Mouse (Mus musculus) layer of hippocampus, adult 9-10 months (tissue): ENCODE data around the gene Casc1.
A peak's percentile ranks its signal among the peaks of the same experiment; 100 is the strongest.

ENCODE experiments used
- DNase-seq: peaks from one replicate; pipeline ENCODE4 v3.0.0; 2022; ENCODE audit warnings: low spot score

Gene Casc1

DNA sequence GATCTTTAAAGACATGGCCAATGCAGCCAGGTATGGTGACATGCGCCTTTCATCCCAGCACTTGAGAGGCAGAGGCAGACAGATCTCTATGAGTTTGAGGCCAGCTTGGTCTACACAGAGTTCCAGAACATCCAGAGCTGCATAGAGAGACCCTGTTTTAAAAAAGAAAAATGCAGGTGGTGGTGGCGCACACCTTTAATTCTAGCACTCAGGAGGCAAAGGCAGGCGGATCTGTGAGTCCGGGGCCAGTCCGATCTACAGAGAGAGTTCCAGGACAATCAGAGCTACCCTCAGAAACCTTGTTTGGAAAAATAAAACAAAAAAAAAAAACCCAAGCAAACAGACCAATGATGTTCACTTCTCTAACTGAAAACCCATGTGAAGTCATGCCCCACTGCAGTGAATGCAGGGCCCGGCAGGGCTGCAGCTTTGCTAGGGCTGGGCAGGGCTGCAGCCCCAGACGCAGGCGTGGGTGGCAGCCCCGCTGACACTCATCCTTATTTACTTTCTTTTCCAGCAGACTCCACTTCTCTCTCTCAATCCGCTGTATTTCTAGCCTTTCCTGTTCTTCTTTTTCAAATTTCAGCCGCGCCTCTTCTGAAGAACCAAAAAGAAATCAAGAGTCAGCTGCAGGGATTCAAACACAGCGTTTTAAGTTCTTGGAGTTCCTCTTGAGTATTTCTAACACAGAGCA, 8.2 kb downstream of the Casc1 start:
- DNase-seq = no peak

DNA sequence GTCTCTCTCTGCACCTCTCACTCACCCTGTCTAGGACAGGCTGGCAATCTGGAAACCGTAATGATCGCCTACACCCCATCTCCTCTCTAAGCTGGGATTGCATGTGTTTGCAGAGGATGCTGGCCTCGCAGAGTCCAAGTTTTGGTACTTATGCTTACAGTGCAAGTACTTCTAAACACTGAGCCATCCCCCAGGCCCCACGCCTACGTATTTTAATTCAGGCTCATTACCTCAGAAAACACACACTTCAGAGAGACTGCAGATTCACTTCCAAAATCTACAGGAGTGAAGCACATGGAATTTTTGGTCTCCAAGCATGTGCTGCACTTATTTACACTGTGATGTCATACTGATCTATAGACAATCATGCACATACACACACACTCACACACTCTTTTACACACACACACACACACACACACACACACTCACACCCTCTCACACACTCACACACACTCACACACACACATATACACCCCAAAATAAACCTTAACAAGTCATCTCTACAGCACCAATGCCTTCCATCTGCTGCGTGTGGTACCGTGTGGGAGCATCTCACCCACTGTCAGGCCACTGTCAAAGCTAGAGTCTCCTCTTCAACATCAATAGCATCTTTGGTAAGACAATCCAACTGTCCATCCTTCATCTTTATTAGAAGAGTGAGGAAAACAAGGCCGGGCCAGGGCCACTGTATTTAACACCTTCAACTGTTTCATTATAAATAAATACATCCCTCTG, 12.7 kb downstream of the Casc1 start:
- no peak for DNase-seq

DNA sequence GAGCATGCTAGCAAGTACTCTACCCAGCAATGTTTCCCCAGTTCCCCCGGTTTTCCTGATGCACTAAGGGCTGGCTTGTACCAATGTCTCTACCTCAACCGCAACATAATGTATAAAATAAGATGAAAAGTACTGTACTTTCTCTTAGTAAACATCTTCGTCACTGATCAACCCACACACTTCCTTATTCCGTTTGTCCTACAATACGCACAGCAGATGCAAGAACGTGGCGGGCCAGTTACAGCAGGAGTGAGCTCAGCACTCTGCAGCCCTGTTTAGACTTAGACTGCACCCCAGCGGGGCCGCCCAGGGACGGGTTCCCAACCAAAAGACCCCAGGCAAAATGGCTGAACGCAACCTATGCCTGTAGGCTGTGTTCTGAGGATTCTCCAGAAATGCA, 17.4 kb downstream of the Casc1 start:
- DNase-seq = no peak

DNA sequence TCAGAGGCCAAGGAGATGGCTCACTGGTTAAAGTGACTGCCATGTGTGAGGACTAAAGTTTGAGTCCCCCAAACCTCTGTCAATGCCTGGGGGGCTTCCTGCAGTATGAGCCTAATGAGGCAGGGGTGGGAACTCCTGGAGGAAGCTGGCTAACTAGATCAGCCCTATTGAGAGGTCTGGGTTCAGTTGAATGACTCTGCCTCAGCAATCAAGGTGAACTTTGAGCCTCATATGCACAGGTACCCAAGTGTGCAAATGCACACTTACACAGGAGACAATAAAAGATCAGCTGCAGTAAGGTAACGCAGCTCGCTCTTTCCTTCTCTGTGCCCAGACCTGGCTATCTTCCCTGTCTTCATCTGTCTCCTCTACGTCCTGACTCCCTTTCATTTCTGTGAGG, 17.8 kb downstream of the Casc1 start:
- no peak for DNase-seq

DNA sequence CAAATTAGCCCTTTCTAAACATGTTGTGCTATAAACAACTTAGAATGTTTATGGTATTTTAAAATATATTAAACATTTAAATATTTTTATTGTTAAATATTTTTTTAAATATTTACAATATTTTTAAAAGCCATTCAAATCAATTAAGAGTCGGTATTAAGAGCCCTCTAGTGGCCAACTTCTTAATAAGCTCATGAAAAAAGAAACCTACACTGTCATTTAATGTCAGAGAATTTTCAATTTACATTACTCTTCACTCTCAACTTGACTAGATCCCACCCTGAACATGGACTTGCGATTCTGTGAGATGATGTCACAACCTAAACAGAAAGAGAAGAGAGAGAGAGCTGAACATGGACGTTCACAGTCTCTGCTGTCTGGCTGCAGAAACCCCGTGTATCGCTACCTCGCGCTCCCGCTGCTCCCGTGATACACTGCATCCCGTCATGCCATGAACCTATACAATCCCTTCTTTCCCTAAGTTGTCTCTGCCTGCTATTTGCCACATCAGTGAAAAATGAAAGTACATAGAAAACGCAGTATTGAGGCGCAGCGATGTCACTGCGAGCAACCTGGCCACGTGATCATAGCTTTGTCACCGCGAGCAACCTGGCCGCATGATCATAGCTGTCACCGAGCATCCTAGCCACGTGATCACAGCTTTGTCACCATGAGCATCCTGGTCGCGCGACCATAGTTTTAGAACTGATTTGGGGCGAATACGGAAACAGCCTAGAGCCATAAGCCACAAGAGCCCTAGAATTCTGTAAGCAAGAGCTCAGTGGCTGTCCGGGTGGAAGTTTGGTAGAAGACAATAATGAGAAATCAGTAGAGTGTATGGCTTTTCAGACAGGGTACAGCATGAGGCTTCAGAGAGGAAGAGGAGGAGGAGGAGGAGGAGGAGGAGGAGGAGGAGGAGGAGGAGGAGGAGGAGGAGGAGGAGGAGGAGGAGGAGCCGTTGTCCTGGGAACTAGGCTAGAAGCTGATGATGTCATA, 23.4 kb downstream of the Casc1 start:
- peak; percentile 52 for DNase-seq

DNA sequence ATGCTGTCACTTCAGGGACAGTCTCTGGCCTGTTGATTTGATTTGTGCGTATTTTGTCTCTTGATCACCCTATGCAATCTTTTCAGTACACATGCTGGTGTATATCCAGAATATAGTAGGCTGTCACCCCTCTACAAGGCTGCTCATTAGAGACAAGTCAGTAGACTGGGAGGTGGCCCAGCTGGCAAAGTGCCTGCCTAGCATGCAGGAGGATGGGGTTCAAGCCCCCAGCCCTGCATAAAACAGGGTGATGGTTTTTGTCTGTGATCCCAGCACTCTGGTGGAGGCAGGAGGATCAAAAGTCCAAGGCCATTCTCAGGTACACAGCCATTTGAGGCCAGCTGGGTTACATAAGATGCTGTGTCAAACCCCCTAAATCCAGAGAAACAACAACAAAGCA, 24.7 kb downstream of the Casc1 start:
- DNase-seq = no peak

DNA sequence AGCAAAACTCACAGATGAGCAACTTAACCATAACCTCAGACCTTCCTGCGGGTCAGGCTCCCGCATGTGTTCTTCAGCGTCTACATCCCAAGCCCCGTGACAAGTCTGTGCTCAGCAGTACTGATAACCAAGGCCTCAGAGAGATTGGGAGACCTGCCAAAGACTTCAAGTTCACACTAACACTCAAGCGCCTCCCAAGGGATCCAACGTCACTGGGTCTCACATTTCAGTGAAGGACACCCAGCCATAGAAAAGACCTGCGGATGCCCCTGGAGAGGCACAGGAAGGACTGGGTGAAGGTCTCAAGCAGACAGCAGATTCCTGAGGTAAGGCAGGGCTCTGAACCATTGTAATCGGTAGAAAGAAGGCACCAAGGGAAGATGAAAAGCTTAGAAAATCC, 28.8 kb downstream of the Casc1 start:
- DNase-seq = no peak

DNA sequence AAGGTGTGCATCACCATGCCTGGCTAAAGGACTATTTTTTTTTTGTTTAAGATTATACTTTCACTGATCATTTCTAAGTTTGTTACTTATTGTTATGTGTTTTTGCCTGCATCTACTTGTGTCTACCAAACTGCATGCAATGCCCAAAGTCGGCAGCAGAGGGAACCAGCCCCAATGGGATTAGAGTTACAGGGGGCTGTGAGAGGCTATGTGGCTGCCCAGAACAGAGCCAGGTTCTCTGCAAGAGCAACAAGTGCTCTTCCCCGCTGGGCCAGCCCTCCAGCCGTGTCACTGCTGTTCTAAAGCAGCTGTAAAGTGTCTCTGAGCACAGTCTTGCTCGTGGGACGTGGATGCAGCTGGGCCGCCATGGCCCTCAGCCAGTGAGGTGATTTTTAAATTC, 31.1 kb downstream of the Casc1 start:
- DNase-seq = peak; percentile 30

DNA sequence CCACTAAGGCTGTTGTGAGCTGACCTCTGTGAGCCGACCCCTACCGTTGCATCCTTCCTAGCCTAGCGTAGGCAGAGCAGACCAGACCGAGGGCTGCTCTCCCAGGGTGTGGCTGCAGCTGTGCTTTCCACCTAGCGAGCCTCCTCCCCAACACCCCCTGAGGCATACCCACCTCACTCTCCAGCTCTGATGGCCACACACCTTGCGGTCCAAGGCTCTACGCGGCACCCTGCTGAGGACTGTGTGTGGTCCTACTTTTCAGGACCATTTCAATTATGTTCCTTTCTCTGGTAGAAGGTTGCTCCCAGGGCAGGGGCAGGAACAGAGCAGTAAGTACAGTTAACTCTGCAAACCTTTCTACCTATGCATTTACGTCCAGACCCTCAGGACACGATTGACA, 34.3 kb downstream of the Casc1 start:
- no peak for DNase-seq

DNA sequence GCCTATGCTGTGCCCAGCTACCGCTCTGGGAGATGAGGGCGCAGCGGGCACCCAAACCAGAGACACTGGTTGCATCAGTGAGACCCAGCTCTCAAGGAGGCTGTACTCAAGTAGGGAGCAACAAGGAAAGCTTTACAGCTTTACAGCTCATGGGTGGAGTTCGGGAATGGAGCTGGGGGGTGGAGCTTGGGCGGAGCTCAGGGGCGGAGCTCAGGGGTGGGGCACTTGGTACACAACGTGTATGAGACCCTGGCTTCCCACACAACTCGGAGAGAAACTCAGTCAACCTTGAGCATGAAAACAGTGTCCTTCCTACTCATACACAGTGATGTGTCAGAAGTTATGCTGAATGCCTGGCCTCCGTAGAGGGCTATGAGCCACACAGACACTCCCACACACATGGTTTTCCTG, 35.2 kb downstream of the Casc1 start:
- DNase-seq = no peak

DNA sequence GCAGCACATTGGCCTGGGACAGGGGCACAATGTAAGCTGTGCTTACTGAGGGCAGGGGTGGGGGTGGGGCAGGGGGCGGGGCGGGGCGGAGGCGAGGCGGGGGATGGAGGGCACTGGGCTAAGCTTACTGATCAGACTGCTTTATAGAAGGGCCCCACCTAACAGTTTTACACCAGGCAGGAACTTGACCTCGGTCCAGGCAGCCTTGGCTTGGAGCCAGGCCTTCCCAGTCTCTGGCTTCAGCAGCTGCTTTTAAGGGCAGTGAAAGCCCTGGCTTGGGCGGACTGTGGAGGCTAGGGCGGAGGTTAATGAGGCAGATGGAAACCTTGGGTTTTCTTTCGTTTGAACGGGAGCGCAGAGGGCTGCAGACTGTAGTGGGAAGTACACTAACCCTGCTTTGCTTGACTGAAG, 37.0 kb downstream of the Casc1 start:
- no peak for DNase-seq

DNA sequence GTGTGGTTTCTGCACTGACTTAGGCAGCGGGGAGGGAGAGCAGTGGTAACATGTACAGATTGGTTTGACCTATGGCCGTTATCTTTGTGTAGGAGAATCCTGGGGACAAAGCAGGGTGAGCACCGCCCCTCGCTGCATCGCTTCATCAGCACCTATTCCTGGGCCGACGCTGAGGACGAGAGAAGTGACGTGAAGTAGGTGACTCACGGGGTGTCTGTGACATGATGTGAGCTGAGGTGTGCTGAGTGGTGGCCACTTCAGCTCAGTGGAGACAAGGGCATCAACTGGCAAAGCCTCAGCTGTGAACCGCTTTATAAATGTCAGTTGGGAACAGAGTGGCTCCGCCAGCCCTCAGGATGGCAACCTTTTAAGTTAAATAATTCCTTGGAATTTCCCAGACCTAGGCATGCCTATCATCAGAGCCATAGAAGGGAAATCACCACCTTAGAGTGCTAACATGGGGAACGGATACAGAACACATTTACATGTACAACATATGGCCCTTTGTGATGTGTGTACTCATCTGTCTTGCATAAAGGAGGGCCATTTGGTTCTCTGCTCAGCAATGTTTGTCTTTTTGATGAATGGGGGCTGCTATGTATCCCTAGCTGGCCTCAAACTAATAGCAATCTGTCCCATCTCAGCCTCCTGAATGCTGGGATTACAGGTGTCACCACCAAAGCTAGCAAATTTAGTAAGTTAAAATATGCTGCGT, 38.8 kb downstream of the Casc1 start:
- DNase-seq = no peak

DNA sequence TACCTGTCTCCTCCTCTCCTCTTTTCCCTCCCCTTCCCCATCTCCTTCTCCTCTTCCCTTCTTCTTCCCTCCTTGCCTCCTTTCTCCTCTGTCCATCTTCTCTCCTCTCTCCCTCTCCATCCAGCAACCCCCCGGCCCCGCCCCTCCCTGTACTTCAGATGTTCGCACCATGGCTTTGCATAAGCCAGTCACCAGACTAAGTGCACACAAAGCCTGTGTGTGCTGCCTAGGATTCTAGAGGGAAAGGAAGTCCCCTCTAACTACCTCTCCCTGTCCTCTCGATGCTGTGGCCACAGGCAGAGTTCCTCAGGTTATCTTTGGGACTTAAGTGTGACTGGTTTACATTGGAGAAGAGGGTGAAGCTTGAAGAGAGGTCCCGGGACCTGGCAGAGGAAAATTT, 50.2 kb downstream of the Casc1 start:
- DNase-seq = no peak

DNA sequence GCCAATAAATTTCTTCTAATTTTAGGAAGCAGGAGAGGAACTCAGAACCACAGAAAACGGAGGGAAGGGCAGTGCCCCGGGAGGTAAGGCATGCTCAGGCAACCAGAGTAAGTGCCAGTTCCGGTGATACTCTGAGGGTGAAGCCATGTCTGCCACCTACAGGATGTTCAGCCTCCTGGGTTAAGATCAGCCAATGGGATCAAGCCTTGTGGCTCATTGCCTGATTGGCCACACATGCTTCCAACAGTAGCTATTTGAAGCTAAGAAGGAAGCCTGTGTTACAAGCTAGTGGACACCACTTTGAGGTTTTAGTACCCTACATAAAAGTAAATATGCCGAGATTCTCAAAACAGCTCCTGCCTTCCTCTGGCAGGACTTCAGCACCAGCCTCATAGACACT, 52.2 kb downstream of the Casc1 start:
- DNase-seq = no peak

DNA sequence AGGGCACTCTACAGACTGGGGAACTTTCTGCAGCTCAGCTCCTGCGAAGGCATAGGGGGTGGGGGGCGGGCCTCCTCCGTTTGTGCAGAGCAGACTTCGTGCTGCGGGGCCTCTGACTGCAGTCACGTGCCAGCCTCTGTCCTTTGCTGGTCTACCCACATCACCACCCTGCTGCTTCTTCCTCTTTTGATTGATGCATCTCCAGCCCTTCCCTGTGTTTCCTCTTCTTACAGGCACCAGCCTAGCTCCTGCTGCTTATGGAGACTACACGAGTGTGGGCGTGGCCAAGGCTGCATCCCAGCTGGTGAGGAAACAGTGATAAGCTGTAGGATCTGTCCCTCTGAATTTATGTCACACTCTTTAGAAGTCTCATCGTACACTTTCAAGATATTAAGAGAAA, 61.8 kb downstream of the Casc1 start:
- peak; percentile 15 for DNase-seq

DNA sequence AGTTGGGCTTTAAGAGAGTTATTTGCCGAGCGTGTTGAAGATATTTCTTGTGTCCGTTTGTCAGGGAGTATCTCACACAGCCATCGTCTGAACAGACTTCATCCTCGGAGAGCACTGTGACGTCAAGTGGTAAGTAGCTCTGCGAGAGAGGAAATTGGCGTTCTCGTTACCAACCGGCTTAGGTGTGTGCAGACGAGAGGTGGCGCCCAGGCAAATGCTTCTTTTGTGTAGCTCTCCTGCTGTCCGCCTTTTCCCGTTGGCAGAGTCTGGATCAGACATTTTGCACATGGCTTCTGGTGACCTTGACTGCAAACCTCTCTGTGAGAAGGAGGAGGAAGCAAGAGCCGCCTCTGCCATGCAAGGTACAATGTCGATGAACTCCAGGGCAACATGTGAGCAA, 63.1 kb downstream of the Casc1 start:
- no peak for DNase-seq

DNA sequence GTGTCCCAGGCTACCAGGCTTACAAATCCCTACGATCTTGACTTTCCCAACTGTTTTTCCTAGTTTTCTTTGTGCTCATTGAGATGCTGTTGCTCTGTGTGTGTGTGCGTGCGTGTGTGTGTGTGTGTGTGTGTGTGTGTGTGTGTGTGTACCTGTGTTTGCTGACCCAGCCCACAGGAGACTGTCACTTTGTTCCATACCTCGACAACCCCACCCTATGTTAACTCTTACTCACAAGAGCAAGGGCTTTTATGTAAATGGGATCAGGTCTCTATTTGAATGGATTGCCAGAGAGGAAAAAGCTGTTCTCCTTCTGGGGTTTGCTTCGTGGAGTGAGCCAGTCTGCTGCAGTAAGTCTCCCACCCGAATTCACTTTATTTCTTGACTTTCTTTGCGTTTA, 65.6 kb downstream of the Casc1 start:
- DNase-seq = no peak

DNA sequence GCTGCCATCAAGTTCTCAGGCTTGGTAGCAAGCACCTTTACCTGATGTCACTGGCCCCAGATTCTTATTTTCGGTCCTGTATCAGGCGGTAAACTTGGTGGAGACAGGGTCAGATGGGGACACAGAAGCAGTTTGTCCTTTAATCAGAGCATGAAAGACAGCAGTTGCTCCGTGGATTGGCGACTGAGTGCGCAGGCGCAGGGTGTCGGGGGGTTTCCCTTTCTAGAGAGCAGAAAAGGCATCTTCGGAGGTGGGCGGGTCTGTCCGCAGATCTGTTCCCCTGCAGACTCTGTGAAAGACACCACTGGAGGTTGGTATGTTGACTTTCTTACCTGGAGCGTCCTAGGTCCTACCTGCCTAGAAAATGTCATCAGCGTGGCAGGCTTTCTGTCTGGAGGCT, 69.0 kb downstream of the Casc1 start:
- no peak for DNase-seq

DNA sequence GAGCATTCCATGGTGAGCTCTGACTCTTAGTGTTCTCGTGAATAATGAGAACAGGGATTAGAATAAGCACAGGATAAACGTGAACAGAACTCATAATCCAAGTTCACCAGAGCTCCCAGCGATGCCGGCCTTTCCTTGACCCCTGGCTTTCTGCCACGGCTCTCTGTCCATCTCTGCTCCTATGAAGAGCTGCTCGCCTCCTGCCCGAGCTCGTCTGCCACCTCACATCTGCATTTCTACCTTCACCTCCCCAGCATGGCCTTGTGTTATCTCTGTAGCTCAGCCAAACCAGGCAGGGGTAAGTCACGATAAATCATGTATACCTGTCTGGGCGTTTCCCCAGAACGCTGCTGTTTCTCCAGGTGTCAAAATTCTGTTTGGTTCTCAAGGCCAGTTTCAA, 70.1 kb downstream of the Casc1 start:
- DNase-seq = no peak

DNA sequence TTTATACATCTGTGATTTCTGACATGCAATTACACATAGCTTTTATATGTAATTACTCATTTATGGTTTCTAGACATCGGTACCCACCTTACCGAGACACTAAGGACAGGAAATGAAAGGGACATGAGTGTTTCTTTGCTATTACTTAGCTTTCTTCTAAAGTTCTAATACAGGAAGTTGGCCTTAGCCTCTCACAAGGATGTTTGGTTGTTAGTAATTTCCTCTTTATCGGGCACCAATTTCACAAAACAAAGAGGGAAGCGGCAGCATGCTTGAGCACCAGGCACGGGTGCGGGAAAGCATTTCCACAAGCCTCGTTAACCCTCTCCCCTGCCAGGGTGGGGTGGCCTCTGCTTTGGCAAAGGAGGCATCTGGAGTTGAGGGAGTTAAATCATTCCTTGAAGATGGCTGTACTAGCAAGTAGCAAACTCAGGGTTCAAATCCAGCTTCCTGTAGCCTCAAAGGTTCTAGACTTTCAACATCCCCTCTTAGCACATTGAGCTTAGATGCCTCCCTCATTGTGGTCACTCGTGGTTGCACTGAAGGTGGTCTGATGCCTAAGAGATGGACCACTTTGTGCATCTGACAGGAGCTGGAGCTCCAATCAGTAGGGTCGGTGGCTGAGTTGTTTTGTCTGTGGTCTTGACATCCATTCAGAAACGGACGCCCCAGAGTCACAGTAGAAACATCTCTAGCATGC, 70.9 kb downstream of the Casc1 start:
- DNase-seq = no peak

DNA sequence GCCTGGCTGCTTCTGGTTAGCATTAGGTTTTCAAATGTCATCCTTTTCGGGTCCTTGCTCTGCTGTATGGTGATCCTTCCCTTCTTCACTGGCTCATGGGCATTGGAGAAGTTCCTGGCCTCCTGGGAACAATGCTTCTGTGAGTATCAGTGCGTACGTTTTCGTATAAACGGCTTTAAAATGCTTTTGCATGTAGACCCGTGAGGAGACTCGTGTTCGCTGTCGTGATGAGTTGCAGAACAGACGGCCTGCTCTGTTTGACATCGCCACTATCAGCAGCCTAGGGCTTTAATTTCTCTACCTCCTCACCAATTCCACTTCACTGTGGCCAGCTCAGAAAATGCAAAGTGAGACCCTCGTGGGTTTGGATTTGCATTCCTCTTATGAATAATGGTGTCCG, 71.6 kb downstream of the Casc1 start:
- DNase-seq = no peak
